Mouse (Mus musculus) thymus, postnatal 25 days (tissue): ENCODE results near the gene Gm12216.

Experiments used
- DNase-seq: peaks from one replicate; pipeline ENCODE4 v3.0.0; 2022

Gm12216 gene

GRCm38 (mm10) chr11:53820516-53821170 lies 38.4 kb downstream of the Gm12216 start:
- DNase-seq = no peak

- no peak for DNase-seq
These were observed 39.5 kb downstream of the Gm12216 start for GRCm38 (mm10) chr11:53819511-53819910.

- no peak for DNase-seq
These were observed 40.3 kb downstream of the Gm12216 start for GRCm38 (mm10) chr11:53818794-53819193.

GRCm38 (mm10) chr11:53816841-53817375 lies 42.1 kb downstream of the Gm12216 start:
- no peak for DNase-seq

GRCm38 (mm10) chr11:53814810-53815209 lies 44.2 kb downstream of the Gm12216 start:
- no peak for DNase-seq

- no peak for DNase-seq
These were observed 45.8 kb downstream of the Gm12216 start for GRCm38 (mm10) chr11:53813001-53813868.

- DNase-seq = no peak
These were observed 47.7 kb downstream of the Gm12216 start for GRCm38 (mm10) chr11:53811312-53811711.

- DNase-seq = no peak
These were observed 48.3 kb downstream of the Gm12216 start for GRCm38 (mm10) chr11:53810749-53811148.

- no peak for DNase-seq
These were observed 48.9 kb downstream of the Gm12216 start for GRCm38 (mm10) chr11:53810156-53810555.

- no peak for DNase-seq
These were observed 49.7 kb downstream of the Gm12216 start for GRCm38 (mm10) chr11:53809354-53809753.

GRCm38 (mm10) chr11:53805786-53806185 lies 53.3 kb downstream of the Gm12216 start:
- DNase-seq = no peak

- DNase-seq = no peak
These were observed 54.3 kb downstream of the Gm12216 start for GRCm38 (mm10) chr11:53804569-53805344.

- no peak for DNase-seq
These were observed 55.6 kb downstream of the Gm12216 start for GRCm38 (mm10) chr11:53803494-53803893.

- peak; percentile 16 for DNase-seq
These were observed 56.0 kb downstream of the Gm12216 start for GRCm38 (mm10) chr11:53803093-53803492.

GRCm38 (mm10) chr11:53800975-53801374 lies 58.1 kb downstream of the Gm12216 start:
- DNase-seq = no peak

GRCm38 (mm10) chr11:53800036-53800435 lies 59.0 kb downstream of the Gm12216 start:
- DNase-seq = no peak

GRCm38 (mm10) chr11:53798041-53798711 lies 60.9 kb downstream of the Gm12216 start:
- no peak for DNase-seq

GRCm38 (mm10) chr11:53797386-53797920 lies 61.6 kb downstream of the Gm12216 start:
- no peak for DNase-seq

- no peak for DNase-seq
These were observed 62.5 kb downstream of the Gm12216 start for GRCm38 (mm10) chr11:53796409-53797151.

GRCm38 (mm10) chr11:53795813-53796212 lies 63.2 kb downstream of the Gm12216 start:
- no peak for DNase-seq
